Mouse (Mus musculus) forebrain, embryonic 11.5 days (tissue): ENCODE measurements around the gene Foxm1. TPM values are rescaled to one million over a fixed set of nuclear protein-coding genes. Genes with fewer than 3 reads are reported as not detected.

Experiments
- ATAC-seq: fragments of 200-750 bp; cut with Nextera tagmentation; replicated peaks from 2 replicates; pipeline ENCODE4 v1.8.0; 2017; ENCODE audit warnings: moderate TSS enrichment; ENCODE audit not compliant: low FRiP score
- DNase-seq: peaks from one replicate; pipeline ENCODE4 v3.0.0-alpha.2; 2017; ENCODE audit warnings: low spot score
- H3K27ac ChIP-seq: fragments of 300-500 bp; sonication (generic); 2 replicates; pipeline ENCODE4 v1.5.1; 2014; ENCODE audit warnings: low read depth, low read length
- H3K27me3 ChIP-seq: fragments of 300-500 bp; sonication (generic); 2 replicates; pipeline ENCODE4 v1.6.1; 2014; ENCODE audit warnings: mild to moderate bottlenecking, low read length, mixed read lengths; ENCODE audit not compliant: control insufficient read depth, insufficient read depth
- H3K36me3 ChIP-seq: fragments of 300-500 bp; sonication (generic); 2 replicates; pipeline ENCODE4 v1.6.1; 2014; ENCODE audit warnings: mild to moderate bottlenecking, low read length, moderate library complexity, mixed read lengths; ENCODE audit not compliant: control insufficient read depth, insufficient read depth
- H3K4me1 ChIP-seq: fragments of 300-500 bp; sonication (generic); replicated peaks from 2 replicates; pipeline ENCODE4 v1.6.1; 2014; ENCODE audit warnings: low read length, mixed read lengths; ENCODE audit not compliant: control insufficient read depth, insufficient read depth
- H3K4me2 ChIP-seq: fragments of 300-500 bp; sonication (generic); 2 replicates; pipeline ENCODE4 v1.6.1; 2014; ENCODE audit warnings: low read depth, mild to moderate bottlenecking, low read length, moderate library complexity, mixed read lengths; ENCODE audit not compliant: severe bottlenecking
- H3K4me3 ChIP-seq: fragments of 300-500 bp; sonication (generic); 2 replicates; pipeline ENCODE4 v1.5.1; 2014; ENCODE audit warnings: low read depth, low read length
- H3K9ac ChIP-seq: fragments of 300-500 bp; sonication (generic); 2 replicates; pipeline ENCODE4 v1.6.1; 2014; ENCODE audit warnings: low read length
- H3K9me3 ChIP-seq: fragments of 300-500 bp; sonication (generic); 2 replicates; pipeline ENCODE4 v1.6.1; 2016; ENCODE audit warnings: low read length, mixed read lengths; ENCODE audit not compliant: control insufficient read depth
- WGBS: fragments of 180-500 bp; shearing (Covaris S2); extraction: QIAGEN DNeasy Blood & Tissue Kit; methylation state at CpG from one replicate; pipeline ENCODE4 v1.1.7; 2014; 5-methylcytosine and 5-hydroxymethylcytosine counted together
- polyA plus RNA-seq: library from polyadenylated mRNA; unstranded; fragments of >200 nt; fragmentation: Nextera tagmentation; extraction: Ambion mirVana; gene quantifications from 2 replicates; pipeline ENCODE4 v1.2.1, GENCODE M21; 2014

Gene Foxm1
- polyA plus RNA-seq, 1 experiment from 2014 or later, result 91.9 TPM

GRCm38 (mm10) chr6:128381254-128381653 lies 18.5 kb downstream of the Foxm1 start:
- no peak for ATAC-seq
- no peak for DNase-seq
- Histone ChIP-seq H3K27ac (no peak overlapping the region), H3K4me1 (no peaks in the 10 kb centered on the region), H3K9me3 (no peaks in the 10 kb centered on the region), H3K4me2 (no peak overlapping the region), H3K36me3 (no peaks in the 10 kb centered on the region; the same call in 1 of the 2 replicates), H3K27me3 (no peaks in the 10 kb centered on the region), H3K4me3 (no peak overlapping the region), H3K9ac (no peak overlapping the region)
- WGBS, result 86% methylated on average over 3 of the region's 3 CpGs

GRCm38 (mm10) chr6:128383752-128384151 lies 21.0 kb downstream of the Foxm1 start:
- DNase-seq, result no peak
- no peak overlapping the region for H3K4me3 ChIP-seq
- H3K9ac ChIP-seq, result no peak overlapping the region
- H3K27ac ChIP-seq, result no peak overlapping the region
- 75% methylated on average over 7 of the region's 7 CpGs for WGBS
- H3K36me3 ChIP-seq, result no peaks in the 10 kb centered on the region
- no peaks in the 10 kb centered on the region for H3K4me1 ChIP-seq
- no peaks in the 10 kb centered on the region for H3K27me3 ChIP-seq
- H3K9me3 ChIP-seq, result no peaks in the 10 kb centered on the region
- ATAC-seq, result no peak
- H3K4me2 ChIP-seq, result no peak overlapping the region

GRCm38 (mm10) chr6:128385026-128385425 lies 22.3 kb downstream of the Foxm1 start:
- Histone ChIP-seq H3K4me3 (no peak overlapping the region), H3K4me2 (no peak overlapping the region), H3K27me3 (no peaks in the 10 kb centered on the region), H3K9ac (no peak overlapping the region), H3K4me1 (no peaks in the 10 kb centered on the region), H3K9me3 (no peaks in the 10 kb centered on the region), H3K27ac (no peak overlapping the region), H3K36me3 (no peaks in the 10 kb centered on the region)
- ATAC-seq (no peak), DNase-seq (no peak)
- 87% methylated on average over 1 of the region's 1 CpGs for WGBS

- H3K9me3 ChIP-seq, result no peaks in the 10 kb centered on the region
- no peaks in the 10 kb centered on the region for H3K36me3 ChIP-seq
- no peaks in the 10 kb centered on the region for H3K4me1 ChIP-seq
- no peak overlapping the region for H3K9ac ChIP-seq
- ATAC-seq (no peak), DNase-seq (no peak)
- H3K27me3 ChIP-seq, result no peaks in the 10 kb centered on the region
- H3K27ac ChIP-seq, result no peak overlapping the region
- H3K4me3 ChIP-seq, result no peak overlapping the region
- H3K4me2 ChIP-seq, result no peak overlapping the region
- WGBS, result 79% methylated on average over 1 of the region's 1 CpGs
Measured at GRCm38 (mm10) chr6:128389185-128389584, 26.4 kb downstream of the Foxm1 start.

- Histone ChIP-seq H3K4me2 (no peak overlapping the region), H3K4me3 (no peak overlapping the region), H3K9ac (no peak overlapping the region), H3K27me3 (no peaks in the 10 kb centered on the region), H3K4me1 (no peaks in the 10 kb centered on the region), H3K27ac (no peak overlapping the region), H3K36me3 (no peaks in the 10 kb centered on the region), H3K9me3 (no peaks in the 10 kb centered on the region)
- 73% methylated on average over 1 of the region's 1 CpGs for WGBS
- ATAC-seq (no peak), DNase-seq (no peak)
Measured at GRCm38 (mm10) chr6:128390683-128391082, 27.9 kb downstream of the Foxm1 start.

- no peak overlapping the region for H3K9ac ChIP-seq
- no peak overlapping the region for H3K4me3 ChIP-seq
- H3K27ac ChIP-seq, result no peak overlapping the region
- WGBS, result 80% methylated on average over 7 of the region's 7 CpGs
- H3K27me3 ChIP-seq, result no peaks in the 10 kb centered on the region
- DNase-seq, result no peak
- H3K9me3 ChIP-seq, result no peaks in the 10 kb centered on the region
- ATAC-seq, result no peak
- H3K4me2 ChIP-seq, result no peak overlapping the region
- H3K4me1 ChIP-seq, result no peaks in the 10 kb centered on the region
- no peaks in the 10 kb centered on the region for H3K36me3 ChIP-seq
Measured at GRCm38 (mm10) chr6:128397574-128398261, 35.0 kb downstream of the Foxm1 start.

GRCm38 (mm10) chr6:128398996-128399395 lies 36.2 kb downstream of the Foxm1 start, which contains the start of gene Nrip2:
Nrip2 (plus strand) TSS chr6:128399296.
- Histone ChIP-seq H3K4me3 (no peak within 1 kb of the TSS), H3K4me2 (no peak within 1 kb of the TSS), H3K9ac (peak within 1 kb of the TSS; percentile 35), H3K27ac (no peak within 1 kb of the TSS; the same call in 1 of the 2 replicates), H3K9me3 (no peaks in the 10 kb centered on the region), H3K36me3 (no peaks in the 10 kb centered on the region), H3K27me3 (no peaks in the 10 kb centered on the region), H3K4me1 (no peaks in the 10 kb centered on the region)
- DNase-seq (no peak), ATAC-seq (no peak)
- 87% methylated on average over 3 of the region's 3 CpGs for WGBS

GRCm38 (mm10) chr6:128399421-128400185 lies 36.8 kb downstream of the Foxm1 start:
- no peaks in the 10 kb centered on the region for H3K36me3 ChIP-seq
- WGBS, result 47% methylated on average over 21 of the region's 21 CpGs
- peak overlapping the region; percentile 35 for H3K9ac ChIP-seq
- no peak for DNase-seq
- H3K27ac ChIP-seq, result no peak overlapping the region; the same call in 1 of the 2 replicates
- H3K4me3 ChIP-seq, result no peak overlapping the region
- H3K4me1 ChIP-seq, result no peaks in the 10 kb centered on the region
- H3K4me2 ChIP-seq, result no peak overlapping the region
- H3K9me3 ChIP-seq, result no peaks in the 10 kb centered on the region
- no peaks in the 10 kb centered on the region for H3K27me3 ChIP-seq
- ATAC-seq, result peak; percentile 29; the same call in 1 of the 2 replicates
